Mouse (Mus musculus) heart, embryonic 11.5 days (tissue): ENCODE results near the gene Atm. TPM values are rescaled to one million over a fixed set of nuclear protein-coding genes. Genes with fewer than 3 reads are reported as not detected.

Experiments used
- ATAC-seq: fragments of 200-750 bp; cut with Nextera tagmentation; replicated peaks from 2 replicates; pipeline ENCODE4 v1.8.0; 2017; ENCODE audit warnings: moderate library complexity; ENCODE audit not compliant: insufficient number of reproducible peaks, low FRiP score, low TSS enrichment
- H3K27ac ChIP-seq: fragments of 300-500 bp; sonication (generic); 2 replicates; pipeline ENCODE4 v1.5.1; 2014; ENCODE audit warnings: mild to moderate bottlenecking, low read depth, low read length
- H3K27me3 ChIP-seq: fragments of 300-500 bp; sonication (generic); 2 replicates; pipeline ENCODE4 v1.6.1; 2014; ENCODE audit warnings: mild to moderate bottlenecking, low read length, mixed read lengths; ENCODE audit not compliant: control insufficient read depth, insufficient read depth
- H3K36me3 ChIP-seq: fragments of 300-500 bp; sonication (generic); 2 replicates; pipeline ENCODE4 v1.6.1; 2014; ENCODE audit warnings: mild to moderate bottlenecking, low read length, moderate library complexity, mixed read lengths; ENCODE audit not compliant: control insufficient read depth, insufficient read depth
- H3K4me1 ChIP-seq: fragments of 300-500 bp; sonication (generic); 2 replicates; pipeline ENCODE4 v1.6.1; 2014; ENCODE audit warnings: low read length; ENCODE audit not compliant: control insufficient read depth, insufficient read depth
- H3K4me2 ChIP-seq: fragments of 300-500 bp; sonication (generic); 2 replicates; pipeline ENCODE4 v1.6.1; 2014; ENCODE audit warnings: mild to moderate bottlenecking, moderate library complexity
- H3K4me3 ChIP-seq: fragments of 300-500 bp; sonication (generic); 2 replicates; pipeline ENCODE4 v1.5.1; 2014; ENCODE audit warnings: low read depth, low read length
- H3K9ac ChIP-seq: fragments of 300-500 bp; sonication (generic); 2 replicates; pipeline ENCODE4 v1.6.1; 2014; ENCODE audit warnings: mild to moderate bottlenecking, low read depth, low read length, moderate library complexity
- H3K9me3 ChIP-seq: fragments of 300-500 bp; sonication (generic); replicated peaks from 2 replicates; pipeline ENCODE4 v1.6.1; 2016; ENCODE audit warnings: low read length; ENCODE audit not compliant: control insufficient read depth
- WGBS: fragments of 180-500 bp; shearing (Covaris S2); extraction: QIAGEN DNeasy Blood & Tissue Kit; methylation state at CpG from one replicate; pipeline ENCODE4 v1.1.7; 2014; ENCODE audit not compliant: insufficient replicate concordance; 5-methylcytosine and 5-hydroxymethylcytosine counted together
- polyA plus RNA-seq: library from polyadenylated mRNA; unstranded; fragments of >200 nt; fragmentation: Nextera tagmentation; extraction: Ambion mirVana; gene quantifications from 2 replicates; pipeline ENCODE4 v1.2.1, GENCODE M21; 2014

Gene Atm
- polyA plus RNA-seq, 1 experiment from 2014 or later = 12.6 TPM

DNA sequence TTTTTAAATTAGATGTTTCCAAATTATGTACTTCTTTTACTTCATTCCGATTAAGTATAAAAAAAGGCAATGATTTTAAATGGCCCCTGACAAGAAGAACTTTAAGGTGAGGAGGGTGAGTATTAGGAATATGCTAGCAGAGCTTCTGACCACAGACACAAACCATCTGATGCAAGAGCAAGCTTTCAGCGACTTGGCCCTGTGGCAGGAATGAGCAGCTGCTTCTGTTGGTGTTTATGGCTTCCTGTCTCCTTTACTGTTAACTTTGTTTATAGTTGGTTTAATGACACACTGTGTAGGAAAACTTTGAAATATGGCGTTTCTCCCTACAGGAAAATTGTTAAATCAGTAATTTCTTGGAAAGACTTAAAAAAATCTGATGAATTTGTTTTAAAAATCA, 108.9 kb downstream of the Atm start:
- 72% methylated on average over 3 of the region's 3 CpGs for whole genome bisulfite sequencing
- H3K27ac ChIP-seq = no peak overlapping the region
- no peak overlapping the region for H3K4me3 ChIP-seq
- no peaks in the 10 kb centered on the region for H3K27me3 ChIP-seq
- H3K9ac ChIP-seq = no peak overlapping the region
- no peaks in the 10 kb centered on the region for H3K9me3 ChIP-seq
- no peak for ATAC-seq
- no peaks in the 10 kb centered on the region for H3K36me3 ChIP-seq
- no peak overlapping the region for H3K4me2 ChIP-seq
- H3K4me1 ChIP-seq = no peaks in the 10 kb centered on the region

DNA sequence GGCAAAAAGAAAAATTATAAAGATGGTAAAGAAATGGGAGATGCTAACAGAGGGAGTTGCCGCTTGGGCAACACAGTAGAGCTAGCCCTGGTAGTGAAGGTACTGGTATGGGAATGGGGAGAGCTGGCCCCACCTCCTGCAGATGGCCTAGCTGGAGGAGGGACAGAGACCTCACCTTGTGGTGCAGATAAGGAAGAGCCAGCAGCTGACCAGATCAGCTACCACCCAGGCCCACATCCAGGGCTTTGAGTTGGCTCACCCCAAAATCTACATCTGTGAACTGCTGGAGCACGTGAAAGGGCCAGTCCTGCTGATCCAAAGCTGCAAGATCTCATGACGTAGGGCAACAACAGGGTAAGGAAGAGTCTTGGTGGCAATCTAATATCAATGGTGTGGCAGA, 109.8 kb downstream of the Atm start:
- H3K9me3 ChIP-seq = no peaks in the 10 kb centered on the region
- H3K27me3 ChIP-seq = no peaks in the 10 kb centered on the region
- WGBS = 88% methylated on average over 3 of the region's 3 CpGs
- H3K27ac ChIP-seq = no peak overlapping the region
- no peak overlapping the region for H3K4me3 ChIP-seq
- no peak for ATAC-seq
- H3K9ac ChIP-seq = no peak overlapping the region
- no peaks in the 10 kb centered on the region for H3K4me1 ChIP-seq
- no peak overlapping the region for H3K4me2 ChIP-seq
- H3K36me3 ChIP-seq = no peaks in the 10 kb centered on the region

DNA sequence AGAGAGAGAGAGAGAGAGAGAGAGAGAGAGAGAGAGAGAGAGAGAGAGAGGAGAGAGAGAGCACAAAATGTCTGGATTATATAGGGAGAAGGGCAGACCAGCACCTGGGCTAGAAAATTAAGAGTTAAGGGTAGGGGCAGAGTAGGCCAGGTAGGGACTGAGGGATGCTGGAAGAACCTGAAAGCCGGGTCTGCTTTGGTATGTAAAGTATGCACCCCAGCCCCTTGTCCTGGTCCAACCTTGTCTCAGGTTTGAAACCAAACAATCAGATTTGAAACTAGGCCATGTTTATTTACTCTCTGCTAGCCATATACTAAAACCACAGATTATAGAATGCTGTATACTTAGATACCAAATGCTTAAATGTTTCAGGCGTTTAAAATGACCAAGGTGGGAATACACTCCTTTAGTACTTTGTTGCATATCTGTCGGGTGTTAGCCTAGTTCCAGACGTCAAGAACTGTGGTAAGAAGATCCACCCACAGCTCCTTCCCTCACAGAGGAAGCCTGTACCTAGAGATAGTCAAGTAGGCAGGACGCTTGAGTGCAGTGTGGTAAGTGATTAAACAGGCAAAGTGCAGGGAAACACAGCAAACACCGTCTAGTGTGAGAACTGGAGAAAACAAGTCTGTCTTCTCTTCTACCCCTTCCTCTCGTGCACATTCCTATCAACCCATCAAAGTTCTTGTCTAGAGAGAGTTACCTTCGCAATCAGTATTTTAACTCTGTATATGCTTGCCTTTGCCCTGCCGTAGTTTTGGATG, 114.2 kb downstream of the Atm start:
- H3K4me1 ChIP-seq = no peaks in the 10 kb centered on the region
- H3K9ac ChIP-seq = no peak overlapping the region
- 49% methylated on average over 9 of the region's 9 CpGs for WGBS
- no peak overlapping the region; the same call in 1 of the 2 replicates for H3K4me2 ChIP-seq
- no peak overlapping the region for H3K27ac ChIP-seq
- no peak for ATAC-seq
- no peak overlapping the region for H3K4me3 ChIP-seq
- H3K36me3 ChIP-seq = no peaks in the 10 kb centered on the region
- H3K27me3 ChIP-seq = no peaks in the 10 kb centered on the region
- no peaks in the 10 kb centered on the region for H3K9me3 ChIP-seq

DNA sequence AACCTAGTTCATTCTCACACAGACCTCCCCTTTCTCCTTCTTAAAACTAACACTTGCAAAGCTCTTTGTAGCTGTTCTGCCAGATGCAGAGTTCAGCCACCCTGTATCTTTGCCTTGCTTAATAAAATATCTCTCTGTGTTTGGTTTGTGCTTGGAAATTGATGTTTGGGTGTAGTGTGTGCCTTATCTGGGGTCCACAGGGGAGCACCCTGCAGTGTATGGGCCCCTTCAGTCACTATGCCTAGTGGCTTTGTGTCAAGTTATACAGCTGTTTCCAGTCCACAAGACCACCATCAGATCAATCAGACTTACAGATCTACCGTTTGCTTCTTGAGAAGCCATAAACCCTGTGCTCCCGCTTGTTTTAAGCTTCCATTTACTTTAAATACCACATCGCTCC, 127.1 kb downstream of the Atm start:
- no peak overlapping the region for H3K4me2 ChIP-seq
- H3K4me3 ChIP-seq = no peak overlapping the region
- 79% methylated on average over 3 of the region's 3 CpGs for WGBS
- H3K27me3 ChIP-seq = no peaks in the 10 kb centered on the region
- H3K9me3 ChIP-seq = no peaks in the 10 kb centered on the region
- H3K4me1 ChIP-seq = peaks cover 2% of the 10 kb centered on the region; the same call in 1 of the 2 replicates
- ATAC-seq = no peak
- H3K27ac ChIP-seq = no peak overlapping the region
- H3K36me3 ChIP-seq = no peaks in the 10 kb centered on the region
- H3K9ac ChIP-seq = no peak overlapping the region

DNA sequence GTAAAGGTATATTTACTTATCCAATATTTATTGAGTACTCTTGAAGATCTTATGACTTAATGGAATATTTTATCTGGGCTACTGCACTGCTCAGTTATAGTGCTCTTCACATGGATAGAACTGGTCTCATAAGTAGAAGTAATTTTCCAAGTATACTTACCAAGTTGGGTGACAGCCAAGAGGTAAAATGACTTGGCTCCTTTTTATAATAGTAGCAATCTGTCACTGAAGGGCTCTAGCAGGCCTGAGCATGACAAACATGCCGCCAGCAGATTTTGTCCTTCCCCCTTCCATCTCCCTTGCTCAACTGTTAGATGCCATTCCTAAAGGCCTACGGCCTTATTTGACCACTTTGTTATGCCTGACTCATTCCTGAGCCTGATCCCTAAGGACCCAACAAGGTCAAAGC, 127.6 kb downstream of the Atm start:
- 65% methylated on average over 2 of the region's 2 CpGs for WGBS
- no peak for ATAC-seq
- no peak overlapping the region for H3K4me2 ChIP-seq
- H3K27ac ChIP-seq = no peak overlapping the region
- no peaks in the 10 kb centered on the region for H3K27me3 ChIP-seq
- no peaks in the 10 kb centered on the region for H3K36me3 ChIP-seq
- no peak overlapping the region for H3K4me3 ChIP-seq
- no peak overlapping the region for H3K9ac ChIP-seq
- peaks cover 2% of the 10 kb centered on the region; the same call in 1 of the 2 replicates for H3K4me1 ChIP-seq
- H3K9me3 ChIP-seq = no peaks in the 10 kb centered on the region

DNA sequence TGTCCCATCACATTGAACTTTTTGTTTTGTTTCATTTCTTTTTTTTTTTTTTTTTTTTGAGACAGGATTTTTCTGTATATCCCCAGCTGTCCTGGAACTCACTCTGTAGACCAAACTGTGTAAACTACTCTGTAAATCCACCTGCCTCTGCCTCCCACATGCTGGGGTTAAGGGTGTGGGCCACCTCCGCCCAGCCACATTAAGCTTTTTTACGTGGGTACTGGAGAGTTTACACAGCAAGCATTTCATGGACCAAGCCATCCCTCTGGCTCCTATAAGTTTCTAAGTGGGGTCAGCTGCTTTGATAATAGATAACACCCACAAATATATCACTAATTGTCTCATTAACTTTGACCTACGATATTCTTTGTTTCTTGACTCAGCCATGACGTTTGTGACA, 128.0 kb downstream of the Atm start:
- Histone ChIP-seq H3K27ac (no peak overlapping the region), H3K4me3 (no peak overlapping the region), H3K4me1 (peaks cover 2% of the 10 kb centered on the region; the same call in 1 of the 2 replicates), H3K4me2 (no peak overlapping the region), H3K36me3 (no peaks in the 10 kb centered on the region), H3K9ac (no peak overlapping the region), H3K27me3 (no peaks in the 10 kb centered on the region), H3K9me3 (no peaks in the 10 kb centered on the region)
- 77% methylated on average over 4 of the region's 4 CpGs for WGBS
- ATAC-seq = no peak

DNA sequence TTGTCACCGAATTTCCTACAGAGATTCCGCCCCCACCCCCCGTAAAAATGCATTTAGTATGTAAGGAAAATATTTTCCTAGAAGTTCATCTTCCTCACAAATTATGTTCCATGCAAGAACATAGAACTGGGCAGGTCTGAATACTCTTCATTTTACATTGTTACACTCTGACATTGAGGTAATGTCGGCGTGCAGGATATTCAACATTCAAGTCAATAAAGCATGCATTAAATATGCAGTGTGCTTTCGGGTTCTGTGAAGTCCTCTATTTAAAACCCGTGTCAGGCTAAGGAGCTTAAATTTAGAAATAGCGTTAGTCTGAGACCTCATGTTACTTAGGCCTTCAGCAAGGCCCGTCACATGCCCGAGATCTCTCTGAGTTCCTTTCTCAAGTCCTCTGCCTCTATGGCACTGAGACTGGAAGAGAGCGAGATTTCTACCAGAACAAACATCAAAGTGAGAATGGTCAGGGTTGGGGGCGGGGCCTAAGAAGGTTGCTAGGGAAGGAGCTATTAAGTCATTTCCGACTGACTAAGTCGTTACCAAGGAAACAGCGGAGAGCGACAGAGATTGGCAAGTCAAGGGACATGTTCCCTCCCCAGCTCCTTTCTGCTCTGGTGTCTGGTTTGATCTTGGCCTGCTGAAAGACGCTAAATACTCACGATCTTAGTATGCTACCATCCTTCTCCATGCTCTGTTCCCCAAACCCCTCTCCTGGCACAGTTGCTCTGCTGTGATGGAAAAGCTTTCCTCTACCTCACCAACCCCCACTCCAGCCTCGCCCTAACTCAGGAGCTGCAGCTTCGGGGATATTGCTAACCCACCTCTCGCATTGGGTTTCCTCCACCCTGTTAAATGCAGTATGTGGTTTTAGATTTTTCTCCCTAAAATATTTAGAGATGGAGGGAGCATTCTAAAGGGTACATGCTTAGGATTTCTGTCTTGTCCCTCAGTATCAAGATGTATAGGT, 131.5 kb downstream of the Atm start:
- Histone ChIP-seq H3K36me3 (no peaks in the 10 kb centered on the region), H3K4me2 (peak overlapping the region; percentile 66), H3K9ac (peak overlapping the region; percentile 48; the same call in 1 of the 2 replicates), H3K4me3 (peak overlapping the region; percentile 38), H3K4me1 (peaks cover 5% of the 10 kb centered on the region; the same call in 1 of the 2 replicates), H3K27me3 (no peaks in the 10 kb centered on the region), H3K27ac (peak overlapping the region; percentile 37), H3K9me3 (no peaks in the 10 kb centered on the region)
- 26% methylated on average over 21 of the region's 21 CpGs for WGBS
- peak; percentile 57; the same call in 1 of the 2 replicates for ATAC-seq

DNA sequence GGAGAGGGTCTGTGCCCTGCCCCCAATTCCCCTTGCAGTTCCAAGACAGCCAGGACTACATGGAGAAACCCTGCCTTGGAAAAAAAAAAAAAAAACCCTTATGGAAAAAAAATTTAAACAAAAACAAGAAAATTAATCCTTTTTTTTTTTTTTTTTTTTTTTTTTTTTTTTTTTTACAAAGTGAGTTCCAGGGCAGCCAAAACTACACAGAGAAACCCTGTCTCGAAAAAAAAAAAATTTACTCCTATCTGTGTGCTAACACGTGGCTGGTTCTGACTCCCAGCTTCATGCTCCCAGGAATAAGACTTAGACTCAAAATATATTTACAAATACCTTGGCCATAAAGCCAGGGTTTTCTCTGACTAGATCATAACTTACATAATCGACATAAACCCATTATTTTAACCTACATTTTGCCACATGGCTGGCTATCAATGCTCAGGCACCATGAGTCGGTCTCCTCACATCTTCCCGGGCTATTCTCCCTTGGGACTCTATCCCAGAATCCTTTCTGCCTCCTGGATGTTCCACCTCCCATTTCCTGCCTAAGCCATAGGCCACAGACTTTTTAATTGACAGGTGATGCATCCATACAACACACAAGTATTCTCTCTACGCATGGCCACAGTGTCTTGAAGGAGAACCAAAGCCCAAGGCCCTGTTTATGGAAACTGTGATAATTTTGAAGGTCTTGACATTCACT, 132.3 kb downstream of the Atm start:
- Histone ChIP-seq H3K36me3 (no peaks in the 10 kb centered on the region), H3K4me2 (no peak overlapping the region), H3K9me3 (no peaks in the 10 kb centered on the region), H3K4me3 (no peak overlapping the region), H3K27ac (no peak overlapping the region; the same call in 1 of the 2 replicates), H3K9ac (no peak overlapping the region), H3K27me3 (no peaks in the 10 kb centered on the region), H3K4me1 (peaks cover 5% of the 10 kb centered on the region; the same call in 1 of the 2 replicates)
- no peak for ATAC-seq
- WGBS = 73% methylated on average over 6 of the region's 6 CpGs
